Comparison of ENCODE assay signal across 11 mouse cellular contexts in the genomic region with DNA sequence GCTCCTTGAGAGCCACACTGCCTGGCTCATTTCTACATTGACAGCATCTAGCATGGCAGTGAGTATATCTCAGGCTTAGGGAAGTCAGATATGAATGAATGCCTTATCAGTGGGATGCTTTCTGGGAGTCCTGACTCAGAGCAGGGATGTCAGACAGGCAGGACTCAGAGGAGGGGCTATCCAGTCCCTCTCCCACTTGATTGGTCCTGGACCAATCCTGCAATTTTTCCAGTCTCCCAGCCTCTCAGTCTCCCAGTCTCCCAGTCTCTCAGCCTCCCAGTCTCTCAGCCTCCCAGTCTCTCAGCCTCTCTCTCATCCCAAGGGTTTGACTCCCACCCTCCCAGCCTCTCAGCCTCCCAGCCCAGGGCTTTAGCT.
DNase-seq lines count a peak whose midpoint lies in the region; ATAC-seq and TF ChIP-seq lines count a peak whose summit lies in the region.
"Had no signal": no experiment of that assay in that cellular context is flagged by ENCODE, and none has a peak within 500 bp of the region (broad histone marks: within the 10 kb centered on the region; RNA-seq: fewer than 3 reads in every experiment).

No protein-coding gene starts in this region.

- TF ChIP-seq EP300 in CH12.LX (IDR thresholded peaks at IDR 0.05; ENCODE audit: low read length): no peak

- no peak for ATAC-seq in hindbrain, embryonic 14.5 days (ENCODE audit: low FRiP score)
- peak; percentile 7 for ATAC-seq in forebrain, embryonic 13.5 days
- peak; percentile 64 for ATAC-seq in midbrain, embryonic 11.5 days (ENCODE audit: low FRiP score)
- ATAC-seq: liver, postnatal 0 days had no signal

- no peaks in the 10 kb centered on the region for H3K79me2 ChIP-seq in CH12.LX (replicated peaks; ENCODE audit: control insufficient read depth, extremely low read depth, insufficient read depth, poor library complexity, severe bottlenecking)

- no peak overlapping the region for H3K4me3 ChIP-seq in hindbrain, embryonic 10.5 days
- no peak overlapping the region for H3K4me3 ChIP-seq in hindbrain, embryonic 14.5 days (replicated peaks; ENCODE audit: low read length)
- no peak overlapping the region for H3K4me3 ChIP-seq in CH12.LX (replicated peaks in 1 of 3; ENCODE audit: low read depth in 2 of 3, low read length in 2 of 3, poor library complexity in 1 of 3)
- no peak overlapping the region for H3K4me3 ChIP-seq in forebrain, embryonic 13.5 days
- H3K4me3 ChIP-seq in midbrain, embryonic 11.5 days (ENCODE audit: low read depth, low read length): no peak overlapping the region
- H3K4me3 ChIP-seq: myocyte had no signal

- no peaks in the 10 kb centered on the region for H3K9me3 ChIP-seq in hindbrain, embryonic 10.5 days
- H3K9me3 ChIP-seq in hindbrain, embryonic 14.5 days (ENCODE audit: control insufficient read depth, low read length): no peaks in the 10 kb centered on the region
- H3K9me3 ChIP-seq in CH12.LX (replicated peaks; ENCODE audit: low read length): peaks cover 4% of the 10 kb centered on the region
- H3K9me3 ChIP-seq in forebrain, embryonic 13.5 days (replicated peaks): no peaks in the 10 kb centered on the region
- H3K9me3 ChIP-seq in midbrain, embryonic 11.5 days (ENCODE audit: control insufficient read depth, low read length): no peaks in the 10 kb centered on the region

- TF ChIP-seq RAD21 in CH12.LX (IDR thresholded peaks at IDR 0.05; ENCODE audit: low read depth, low read length): no peak

- H3K4me1 ChIP-seq in hindbrain, embryonic 10.5 days (replicated peaks): peaks cover 42% of the 10 kb centered on the region
- peaks cover 30% of the 10 kb centered on the region for H3K4me1 ChIP-seq in hindbrain, embryonic 14.5 days (replicated peaks; ENCODE audit: control insufficient read depth, insufficient read depth, low read length)
- H3K4me1 ChIP-seq in CH12.LX (ENCODE audit: control insufficient read depth in 1 of 2, insufficient read depth in 2 of 2): peaks cover 15 to 32% of the 10 kb centered on the region in 2 experiments
- peaks cover 28% of the 10 kb centered on the region for H3K4me1 ChIP-seq in forebrain, embryonic 13.5 days
- peaks cover 25% of the 10 kb centered on the region for H3K4me1 ChIP-seq in midbrain, embryonic 11.5 days (ENCODE audit: control insufficient read depth, insufficient read depth, low read length)

- peaks cover 3% of the 10 kb centered on the region; the same call in 1 of the 2 replicates for H3K27me3 ChIP-seq in hindbrain, embryonic 10.5 days (ENCODE audit: insufficient read depth, poor library complexity, severe bottlenecking)
- no peaks in the 10 kb centered on the region for H3K27me3 ChIP-seq in hindbrain, embryonic 14.5 days (ENCODE audit: control insufficient read depth, insufficient read depth, low read length)
- H3K27me3 ChIP-seq in CH12.LX (replicated peaks): peaks cover 13% of the 10 kb centered on the region
- H3K27me3 ChIP-seq in forebrain, embryonic 13.5 days: no peaks in the 10 kb centered on the region
- H3K27me3 ChIP-seq in midbrain, embryonic 11.5 days (ENCODE audit: control insufficient read depth, insufficient read depth, low read length): no peaks in the 10 kb centered on the region

- no peaks in the 10 kb centered on the region for H3K36me3 ChIP-seq in hindbrain, embryonic 10.5 days
- no peaks in the 10 kb centered on the region for H3K36me3 ChIP-seq in hindbrain, embryonic 14.5 days (replicated peaks; ENCODE audit: control insufficient read depth, insufficient read depth)
- H3K36me3 ChIP-seq in CH12.LX (replicated peaks in 1 of 2; ENCODE audit: control insufficient read depth in 1 of 2, insufficient read depth in 1 of 2, low read length in 1 of 2): no peaks in the 10 kb centered on the region
- no peaks in the 10 kb centered on the region for H3K36me3 ChIP-seq in forebrain, embryonic 13.5 days (ENCODE audit: poor library complexity, severe bottlenecking)
- no peaks in the 10 kb centered on the region for H3K36me3 ChIP-seq in midbrain, embryonic 11.5 days (ENCODE audit: control insufficient read depth, insufficient read depth, low read length)

- dilution Hi-C loops in CH12.LX (cut with MboI; ENCODE audit: extremely low pct_ligation_motif_present, extremely low pct_unique_long_range_greater_than_20kb, low sequenced_read_pairs): no loop called here

- TF ChIP-seq CTCF in CH12.LX (conservative IDR thresholded peaks at IDR 0.05 in 1 of 2, IDR thresholded peaks at IDR 0.05 in 1 of 2; ENCODE audit: low read depth in 2 of 2, low read length in 2 of 2): no peak

- peak overlapping the region; percentile 84 for H3K27ac ChIP-seq in hindbrain, embryonic 10.5 days
- no peak overlapping the region for H3K27ac ChIP-seq in hindbrain, embryonic 14.5 days
- H3K27ac ChIP-seq in CH12.LX (ENCODE audit: insufficient read depth, low read depth): no peak overlapping the region
- H3K27ac ChIP-seq in forebrain, embryonic 13.5 days: no peak overlapping the region
- H3K27ac ChIP-seq in midbrain, embryonic 11.5 days (ENCODE audit: low read depth, low read length): peak overlapping the region; percentile 76; the same call in 1 of the 2 replicates

- no peak overlapping the region for H3K4me2 ChIP-seq in hindbrain, embryonic 14.5 days (replicated peaks)
- peak overlapping the region; percentile 75; the same call in 1 of the 2 replicates for H3K4me2 ChIP-seq in CH12.LX (ENCODE audit: insufficient read depth, low read depth, poor library complexity, severe bottlenecking)
- H3K4me2 ChIP-seq in forebrain, embryonic 13.5 days: no peak overlapping the region
- H3K4me2 ChIP-seq in midbrain, embryonic 11.5 days: no peak overlapping the region

- no peak for DNase-seq in hindbrain, embryonic 10.5 days (ENCODE audit: low spot score)
- DNase-seq in hindbrain, embryonic 14.5 days (ENCODE audit: low spot score): no peak
- no peak for DNase-seq in CH12.LX (ENCODE audit: extremely low read depth)
- no peak for DNase-seq in midbrain, embryonic 11.5 days (ENCODE audit: low spot score, missing footprints)
- DNase-seq in ovary, postnatal 10 days (ENCODE audit: low spot score): no peak
- DNase-seq in thymus, postnatal 14 days: no peak
- DNase-seq in ovary, adult 18-20 months (ENCODE audit: low spot score): no peak
- DNase-seq: cerebellum, postnatal 36 days; liver, postnatal 0 days had no signal

- in situ Hi-C loops in CH12.LX (cut with MboI; ENCODE audit: low pct_ligation_motif_present, low pct_unique_long_range_greater_than_20kb, low sequenced_read_pairs): no loop called here

- no peak overlapping the region for H3K9ac ChIP-seq in hindbrain, embryonic 14.5 days
- no peak overlapping the region for H3K9ac ChIP-seq in CH12.LX (ENCODE audit: insufficient read depth, low read depth)
- H3K9ac ChIP-seq in forebrain, embryonic 13.5 days: no peak overlapping the region
- 0 out of 2 replicates have a peak overlapping the region, but pooled peaks have one; percentile 38 for H3K9ac ChIP-seq in midbrain, embryonic 11.5 days (ENCODE audit: low read length)
- H3K9ac ChIP-seq: liver, postnatal 0 days had no signal

- TF ChIP-seq POLR2A in CH12.LX (IDR thresholded peaks at IDR 0.05; ENCODE audit: low read depth, low read length): no peak

TF ChIP-seq in CH12.LX, 34 proteins besides CTCF, POLR2A, EP300 and RAD21:
- TF ChIP-seq NRF1 (IDR thresholded peaks at IDR 0.05; ENCODE audit: low read depth, low read length) (no peak), UBTF (IDR thresholded peaks at IDR 0.05; ENCODE audit: low read depth, low read length) (no peak)
TF ChIP-seq in CH12.LX: peak in this region for 0.

Comparison
In these comparisons a context has a peak if more than half of its experiments do, and no peak if none do; other contexts are left out.
1. H3K27ac ChIP-seq: peak in hindbrain, embryonic 10.5 days (single experiment) and midbrain, embryonic 11.5 days (single experiment); none in hindbrain, embryonic 14.5 days (single experiment), CH12.LX (single experiment) and forebrain, embryonic 13.5 days (single experiment).